Mouse (Mus musculus): ENCODE data around the gene Prkx. TPM values are rescaled to one million over a fixed set of nuclear protein-coding genes. Genes with fewer than 3 reads are reported as not detected.

Prkx gene
- 10.8 TPM in 2 replicates for polyA plus RNA-seq (2012; rRNA removed)

DNA sequence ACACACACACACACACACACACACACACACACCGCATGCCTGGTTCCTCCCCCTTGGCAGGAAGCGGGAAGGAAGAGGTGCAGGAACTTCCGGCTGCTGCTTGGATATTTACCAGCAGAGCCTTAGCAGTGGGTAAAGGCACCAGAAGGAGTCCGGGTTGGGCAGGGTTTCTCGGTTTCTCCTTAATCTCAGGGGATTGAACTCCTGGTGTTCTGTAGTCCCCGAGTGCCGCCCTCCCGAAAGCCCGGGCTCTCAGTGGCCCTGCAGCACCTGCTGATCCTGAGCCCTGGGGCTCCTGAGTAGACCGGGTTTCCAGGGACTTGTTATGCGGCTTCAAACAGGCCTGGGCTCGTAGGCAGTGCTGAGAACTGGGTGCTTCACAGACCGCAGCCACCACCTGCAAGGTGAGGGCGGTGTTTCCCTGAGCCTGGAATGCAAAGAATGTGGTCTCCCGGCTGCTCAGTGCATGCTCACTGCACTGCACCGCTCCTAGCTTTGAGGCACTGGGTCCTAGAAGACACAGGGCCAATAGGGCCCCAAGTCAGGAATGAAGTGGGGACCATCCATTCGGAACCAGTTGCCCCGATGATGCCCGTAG is at the start of gene Prkx:
Prkx (minus strand) TSS at position 41 of the 598 bp plus-strand sequence.

Other genes with a start within 250 kb of the Prkx start
- not detected in 2 replicates for gene Pbsn, start 57.3 kb upstream of the Prkx start, polyA plus RNA-seq (2012; rRNA removed)
- gene Gm14744, start 68.5 kb upstream of the Prkx start, polyA plus RNA-seq (2012; rRNA removed) = not detected in 2 replicates
- not detected in 2 replicates for gene 5430402E10Rik, start 128.8 kb upstream of the Prkx start, polyA plus RNA-seq (2012; rRNA removed)

Data from ovary, adult 2 months (tissue).